Mouse (Mus musculus) liver, embryonic 11.5 days (tissue): ENCODE measurements at regions not wholly inside any gene's neighbourhood (a gene's known extent, or its start where the extent isn't known, plus 50 kb on each side); places are given as distances from the start of the nearest gene placed in this dataset.

Experiments
- ATAC-seq: fragments of 200-750 bp; cut with Nextera tagmentation; replicated peaks from 2 replicates; pipeline ENCODE4 v1.8.0; 2017; ENCODE audit warnings: moderate number of reproducible peaks, mild to moderate bottlenecking, moderate TSS enrichment, moderate library complexity; ENCODE audit not compliant: low FRiP score
- DNase-seq: peaks from one replicate; pipeline ENCODE4 v3.0.0-alpha.2; 2017; ENCODE audit warnings: low spot score
- H3K27ac ChIP-seq: fragments of 300-500 bp; sonication (generic); 2 replicates; pipeline ENCODE4 v1.5.1; 2014; ENCODE audit warnings: mild to moderate bottlenecking, low read depth, low read length, control low read depth
- H3K27me3 ChIP-seq: fragments of 300-500 bp; sonication (generic); replicated peaks from 2 replicates; pipeline ENCODE4 v1.6.1; 2014; ENCODE audit warnings: low read length, mixed read lengths; ENCODE audit not compliant: control insufficient read depth, insufficient read depth
- H3K36me3 ChIP-seq: fragments of 300-500 bp; sonication (generic); 2 replicates; pipeline ENCODE4 v1.6.1; 2014; ENCODE audit warnings: mild to moderate bottlenecking, low read length, moderate library complexity, mixed read lengths; ENCODE audit not compliant: control insufficient read depth, insufficient read depth
- H3K4me1 ChIP-seq: fragments of 300-500 bp; sonication (generic); replicated peaks from 2 replicates; pipeline ENCODE4 v1.6.1; 2014; ENCODE audit warnings: low read length, mixed read lengths; ENCODE audit not compliant: control insufficient read depth, insufficient read depth
- H3K4me2 ChIP-seq: fragments of 300-500 bp; sonication (generic); 2 replicates; pipeline ENCODE4 v1.6.1; 2014; ENCODE audit warnings: mild to moderate bottlenecking, control low read depth, moderate library complexity
- H3K4me3 ChIP-seq: fragments of 300-500 bp; sonication (generic); 2 replicates; pipeline ENCODE4 v1.5.1; 2014; ENCODE audit warnings: low read depth, low read length, control low read depth
- H3K9ac ChIP-seq: fragments of 300-500 bp; sonication (generic); 2 replicates; pipeline ENCODE4 v1.6.1; 2014; ENCODE audit warnings: low read depth, low read length, control low read depth
- H3K9me3 ChIP-seq: fragments of 300-500 bp; sonication (generic); 2 replicates; pipeline ENCODE4 v1.6.1; 2016; ENCODE audit warnings: low read length, inconsistent platforms, mixed read lengths; ENCODE audit not compliant: control insufficient read depth
- WGBS: fragments of 180-500 bp; shearing (Covaris S2); extraction: QIAGEN DNeasy Blood & Tissue Kit; methylation state at CpG from one replicate; pipeline ENCODE4 v1.1.7; 2014; 5-methylcytosine and 5-hydroxymethylcytosine counted together

- no peaks in the 10 kb centered on the region for H3K9me3 ChIP-seq
- 75% methylated on average over 3 of the region's 3 CpGs for WGBS
- ATAC-seq (no peak), DNase-seq (no peak)
- H3K4me2 ChIP-seq = no peak overlapping the region
- H3K4me1 ChIP-seq = no peaks in the 10 kb centered on the region
- H3K9ac ChIP-seq = no peak overlapping the region
- H3K27ac ChIP-seq = no peak overlapping the region
- H3K36me3 ChIP-seq = no peaks in the 10 kb centered on the region
- H3K27me3 ChIP-seq = no peaks in the 10 kb centered on the region
- no peak overlapping the region for H3K4me3 ChIP-seq
Observed at GRCm38 (mm10) chr3:157842872-157843271, 82.0 kb downstream of the Cth start.

- Histone ChIP-seq H3K4me2 (no peak overlapping the region), H3K27me3 (no peaks in the 10 kb centered on the region), H3K4me3 (no peak overlapping the region), H3K9me3 (no peaks in the 10 kb centered on the region), H3K27ac (no peak overlapping the region), H3K36me3 (no peaks in the 10 kb centered on the region), H3K9ac (no peak overlapping the region), H3K4me1 (no peaks in the 10 kb centered on the region)
- ATAC-seq = no peak
- 60% methylated on average over 2 of the region's 2 CpGs for WGBS
- DNase-seq = no peak
Observed at GRCm38 (mm10) chr3:157841164-157841719, 83.6 kb downstream of the Cth start.

- H3K9ac ChIP-seq = no peak overlapping the region
- H3K27me3 ChIP-seq = no peaks in the 10 kb centered on the region
- H3K9me3 ChIP-seq = no peaks in the 10 kb centered on the region
- H3K4me1 ChIP-seq = no peaks in the 10 kb centered on the region
- H3K4me3 ChIP-seq = no peak overlapping the region
- 65% methylated on average over 3 of the region's 3 CpGs for WGBS
- ATAC-seq (peak; percentile 12; the same call in 1 of the 2 replicates), DNase-seq (no peak)
- no peak overlapping the region for H3K27ac ChIP-seq
- no peak overlapping the region for H3K4me2 ChIP-seq
- no peaks in the 10 kb centered on the region for H3K36me3 ChIP-seq
Observed at GRCm38 (mm10) chr3:157804307-157804706, 120.6 kb downstream of the Cth start.

- H3K4me1 ChIP-seq = no peaks in the 10 kb centered on the region
- DNase-seq (no peak), ATAC-seq (no peak)
- H3K4me2 ChIP-seq = no peak overlapping the region
- H3K36me3 ChIP-seq = no peaks in the 10 kb centered on the region
- H3K27me3 ChIP-seq = no peaks in the 10 kb centered on the region
- H3K9ac ChIP-seq = no peak overlapping the region
- H3K27ac ChIP-seq = no peak overlapping the region
- no peaks in the 10 kb centered on the region for H3K9me3 ChIP-seq
- 81% methylated on average over 4 of the region's 4 CpGs for WGBS
- no peak overlapping the region for H3K4me3 ChIP-seq
Observed at GRCm38 (mm10) chr3:157803356-157803755, 121.5 kb downstream of the Cth start.

GRCm38 (mm10) chr3:157787559-157788256, 137.2 kb downstream of the Cth start:
- Histone ChIP-seq H3K9ac (no peak overlapping the region), H3K4me2 (no peak overlapping the region), H3K27ac (no peak overlapping the region), H3K27me3 (no peaks in the 10 kb centered on the region), H3K36me3 (no peaks in the 10 kb centered on the region), H3K4me3 (no peak overlapping the region), H3K4me1 (no peaks in the 10 kb centered on the region), H3K9me3 (no peaks in the 10 kb centered on the region)
- DNase-seq = no peak
- no peak for ATAC-seq
- 60% methylated on average over 4 of the region's 4 CpGs for WGBS

- Histone ChIP-seq H3K9me3 (no peaks in the 10 kb centered on the region), H3K9ac (no peak overlapping the region), H3K4me3 (no peak overlapping the region), H3K36me3 (no peaks in the 10 kb centered on the region), H3K4me2 (no peak overlapping the region), H3K27ac (no peak overlapping the region), H3K4me1 (no peaks in the 10 kb centered on the region), H3K27me3 (no peaks in the 10 kb centered on the region)
- ATAC-seq (no peak), DNase-seq (no peak)
- 61% methylated on average over 4 of the region's 4 CpGs for WGBS
Observed at GRCm38 (mm10) chr3:157781071-157781470, 143.8 kb downstream of the Cth start.

- Histone ChIP-seq H3K27ac (no peak overlapping the region), H3K36me3 (no peaks in the 10 kb centered on the region), H3K27me3 (no peaks in the 10 kb centered on the region), H3K4me1 (no peaks in the 10 kb centered on the region), H3K4me2 (no peak overlapping the region), H3K9me3 (no peaks in the 10 kb centered on the region), H3K4me3 (no peak overlapping the region), H3K9ac (no peak overlapping the region)
- DNase-seq = no peak
- WGBS = 68% methylated on average over 1 of the region's 1 CpGs
- ATAC-seq = no peak
Observed at GRCm38 (mm10) chr3:157777779-157778178, 147.1 kb downstream of the Cth start.

- Histone ChIP-seq H3K36me3 (no peaks in the 10 kb centered on the region), H3K9me3 (no peaks in the 10 kb centered on the region), H3K27me3 (no peaks in the 10 kb centered on the region), H3K4me2 (no peak overlapping the region), H3K27ac (no peak overlapping the region), H3K9ac (no peak overlapping the region), H3K4me1 (no peaks in the 10 kb centered on the region), H3K4me3 (no peak overlapping the region)
- DNase-seq = no peak
- no peak for ATAC-seq
- WGBS = 44% methylated on average over 6 of the region's 6 CpGs
Observed at GRCm38 (mm10) chr3:157763487-157764199, 161.2 kb downstream of the Cth start.

- ATAC-seq (no peak), DNase-seq (no peak)
- H3K27me3 ChIP-seq = no peaks in the 10 kb centered on the region
- H3K36me3 ChIP-seq = no peaks in the 10 kb centered on the region
- H3K9ac ChIP-seq = no peak overlapping the region
- H3K4me1 ChIP-seq = no peaks in the 10 kb centered on the region
- H3K27ac ChIP-seq = no peak overlapping the region
- no peak overlapping the region for H3K4me3 ChIP-seq
- no peaks in the 10 kb centered on the region for H3K9me3 ChIP-seq
- WGBS = 94% methylated on average over 1 of the region's 1 CpGs
- H3K4me2 ChIP-seq = no peak overlapping the region
Observed at GRCm38 (mm10) chr3:157759856-157760255, 165.0 kb downstream of the Cth start.
